Mouse (Mus musculus) left cerebral cortex, adult 2 months (tissue): ENCODE results near the gene Hsd17b6. TPM values are rescaled to one million over a fixed set of nuclear protein-coding genes. Genes with fewer than 3 reads are reported as not detected.
"Not testable (repeated sequence)": the region's sequence is repeated elsewhere in the genome, so short reads cannot be mapped to it uniquely, and the experiment has no call there.

ENCODE experiments used
- DNase-seq, 2 experiments: peaks; one replicate each; pipeline ENCODE4 v3.0.0; 2021 to 2022; ENCODE audit warnings: low spot score in 2 of 2, mixed read lengths in 1 of 2; ENCODE audit errors: extremely low spot score in 1 of 2
- H3K27ac ChIP-seq: fragments of 200-600 bp; 2 replicates; pipeline ENCODE4 v1.8.1; 2022
- H3K4me3 ChIP-seq: fragments of 200-600 bp; 2 replicates; pipeline ENCODE4 v1.8.1; 2022
- CTCF ChIP-seq: fragments of 200-600 bp; IDR thresholded peaks from 2 replicates; pipeline ENCODE4 v1.8.1; 2022; ENCODE audit warnings: antibody characterized with exemption, mild to moderate bottlenecking, moderate library complexity
- intact Hi-C: fragments of 180-260 bp; cut with DNase I; formaldehyde crosslinking; loops from one replicate; pipeline ENCODE4 v1.15.1; 2025
- long read RNA-seq, 2 experiments: library from polyadenylated mRNA; stranded (forward); transcript quantifications; one replicate each; pipeline ENCODE4 v2.0.0; 2021; ENCODE audit warnings: borderline mapping rate in 2 of 2
- total RNA-seq, 2 experiments: library from RNA; stranded (reverse); gene quantifications; 2 replicates each; pipeline ENCODE4 v1.2.3; 2021

The Hsd17b6 gene
- not detected for total RNA-seq
- long read RNA-seq, experiment 1, result 0 reads
- long read RNA-seq, experiment 2, partial matches to known transcripts, result 0 of 1 reads
- long read RNA-seq, experiment 2, other reads (novel, unspliced or antisense), result 1 of 1 reads

GRCm38 (mm10) chr10:128007446-128007845 lies at the start of gene Hsd17b6:
TSS of gene Hsd17b6 (minus strand) at chr10:128007611.
- no peak for TF ChIP-seq CTCF
- DNase-seq, result no peak
- Histone ChIP-seq H3K4me3 (no peak within 1 kb of the TSS), H3K27ac (no peak within 1 kb of the TSS)
- intact Hi-C loops, result loop anchor here (2.0 to 5.0 kb wide), 3 partner anchors 63 to 365 kb away; partner anchors contain the start of gene Stat6

GRCm38 (mm10) chr10:128053001-128053400 lies 45.6 kb upstream of the Hsd17b6 start:
- Histone ChIP-seq H3K27ac (no peak overlapping the region), H3K4me3 (no peak overlapping the region)
- no peak for TF ChIP-seq CTCF
- intact Hi-C loops, result no loop called here
- DNase-seq, result no peak

- H3K4me3 ChIP-seq, H3K27ac ChIP-seq, intact Hi-C loops, DNase-seq: not testable (repeated sequence)
Measured at GRCm38 (mm10) chr10:128052136-128052535, 44.7 kb upstream of the Hsd17b6 start.

- no peak for DNase-seq
- intact Hi-C loops, result no loop called here
- H3K4me3 ChIP-seq, result no peak overlapping the region
- H3K27ac ChIP-seq, result no peak overlapping the region
- no peak for TF ChIP-seq CTCF
Measured at GRCm38 (mm10) chr10:128051589-128051988, 44.2 kb upstream of the Hsd17b6 start.

- no peak for DNase-seq
- TF ChIP-seq CTCF, result no peak
- Histone ChIP-seq H3K27ac (no peak overlapping the region), H3K4me3 (no peak overlapping the region)
- intact Hi-C loops, result no loop called here
Measured at GRCm38 (mm10) chr10:128050355-128050754, 42.9 kb upstream of the Hsd17b6 start.

- intact Hi-C loops, result no loop called here
Measured at GRCm38 (mm10) chr10:128049741-128050140, 42.3 kb upstream of the Hsd17b6 start.

GRCm38 (mm10) chr10:128048157-128048556 lies 40.7 kb upstream of the Hsd17b6 start:
- Histone ChIP-seq H3K27ac (no peak overlapping the region), H3K4me3 (no peak overlapping the region)
- DNase-seq, result no peak
- intact Hi-C loops, result no loop called here
- TF ChIP-seq CTCF, result no peak

More at GRCm38 (mm10) chr10:128049741-128050140, 42.3 kb upstream of the Hsd17b6 start:
- H3K4me3 ChIP-seq, result no peak overlapping the region
- no peak overlapping the region for H3K27ac ChIP-seq
- no peak for DNase-seq
- TF ChIP-seq CTCF, result no peak

DNA sequence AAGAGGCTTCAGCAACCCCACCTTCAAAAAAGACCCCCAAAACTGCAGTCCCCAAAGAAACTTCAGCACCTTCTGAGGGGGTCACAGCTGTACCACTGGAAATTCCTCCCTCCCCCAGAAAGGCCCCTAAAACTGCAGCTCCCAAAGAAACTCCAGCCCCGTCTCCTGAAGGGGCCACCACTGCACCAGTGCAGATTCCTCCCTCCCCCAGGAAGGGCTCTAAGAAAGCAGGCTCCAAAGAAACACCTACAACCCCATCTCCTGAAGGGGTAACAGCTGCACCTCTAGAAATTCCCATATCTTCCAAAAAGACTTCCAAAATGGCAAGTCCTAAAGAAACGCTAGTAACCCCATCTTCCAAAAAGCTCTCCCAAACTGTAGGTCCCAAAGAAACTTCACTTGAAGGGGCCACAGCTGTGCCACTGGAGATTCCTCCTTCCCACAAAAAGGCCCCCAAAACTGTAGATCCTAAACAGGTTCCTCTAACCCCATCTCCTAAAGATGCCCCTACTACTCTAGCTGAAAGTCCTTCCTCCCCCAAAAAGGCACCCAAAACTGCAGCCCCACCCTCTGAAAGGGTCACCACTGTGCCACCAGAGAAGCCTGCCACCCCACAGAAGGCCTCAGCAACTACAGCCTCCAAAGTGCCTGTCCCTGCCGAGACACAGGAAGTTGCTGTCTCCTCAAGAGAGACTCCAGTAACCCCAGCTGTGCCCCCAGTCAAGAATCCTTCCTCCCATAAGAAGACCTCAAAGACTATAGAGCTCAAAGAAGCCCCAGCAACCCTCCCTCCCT lies 35.8 kb upstream of the Hsd17b6 start:
- no peak overlapping the region for H3K4me3 ChIP-seq
- no peak overlapping the region for H3K27ac ChIP-seq
- DNase-seq, result no peak
- intact Hi-C loops, result no loop called here
- no peak for TF ChIP-seq CTCF

DNA sequence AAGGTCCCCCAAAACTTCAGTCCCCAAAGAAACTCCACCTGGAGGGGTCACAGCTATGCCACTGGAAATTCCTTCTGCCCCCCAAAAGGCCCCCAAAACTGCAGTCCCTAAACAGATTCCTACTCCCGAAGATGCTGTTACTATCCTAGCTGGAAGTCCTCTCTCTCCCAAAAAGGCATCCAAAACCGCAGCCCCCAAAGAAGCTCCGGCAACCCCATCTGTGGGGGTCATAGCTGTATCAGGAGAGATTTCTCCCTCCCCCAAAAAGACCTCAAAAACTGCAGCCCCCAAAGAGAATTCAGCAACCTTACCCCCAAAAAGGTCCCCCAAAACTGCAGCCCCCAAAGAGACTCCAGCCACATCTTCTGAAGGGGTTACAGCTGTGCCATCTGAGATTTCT lies 35.1 kb upstream of the Hsd17b6 start:
- H3K27ac ChIP-seq, result no peak overlapping the region
- TF ChIP-seq CTCF, result no peak
- no peak overlapping the region for H3K4me3 ChIP-seq
- DNase-seq, result no peak
- intact Hi-C loops, result no loop called here

GRCm38 (mm10) chr10:128041636-128042035 lies 34.2 kb upstream of the Hsd17b6 start:
- intact Hi-C loops, result no loop called here
- TF ChIP-seq CTCF, result no peak
- no peak for DNase-seq
- Histone ChIP-seq H3K27ac (no peak overlapping the region), H3K4me3 (no peak overlapping the region)

DNA sequence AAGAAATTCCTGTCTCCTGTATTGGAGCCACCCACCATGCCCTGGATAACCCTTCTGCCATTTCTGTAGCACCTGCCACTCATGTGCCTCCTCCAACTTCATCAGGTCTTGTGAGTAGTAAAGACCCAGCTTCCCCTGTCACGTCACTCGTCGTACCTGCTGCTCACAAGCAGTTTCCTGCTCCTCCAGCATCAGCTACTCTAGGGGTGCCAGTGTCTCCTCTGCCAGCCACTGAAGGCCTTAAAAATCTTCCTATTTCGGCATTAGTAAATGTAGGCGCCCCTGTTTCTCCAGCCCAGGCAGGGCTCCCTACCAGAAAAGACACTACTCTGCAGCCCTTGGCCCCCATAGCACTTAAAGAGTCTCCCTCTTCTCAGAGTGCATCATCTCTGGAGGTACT lies 32.9 kb upstream of the Hsd17b6 start:
- DNase-seq, result no peak
- intact Hi-C loops, result no loop called here
- Histone ChIP-seq H3K4me3 (no peak overlapping the region), H3K27ac (no peak overlapping the region)
- no peak for TF ChIP-seq CTCF

DNA sequence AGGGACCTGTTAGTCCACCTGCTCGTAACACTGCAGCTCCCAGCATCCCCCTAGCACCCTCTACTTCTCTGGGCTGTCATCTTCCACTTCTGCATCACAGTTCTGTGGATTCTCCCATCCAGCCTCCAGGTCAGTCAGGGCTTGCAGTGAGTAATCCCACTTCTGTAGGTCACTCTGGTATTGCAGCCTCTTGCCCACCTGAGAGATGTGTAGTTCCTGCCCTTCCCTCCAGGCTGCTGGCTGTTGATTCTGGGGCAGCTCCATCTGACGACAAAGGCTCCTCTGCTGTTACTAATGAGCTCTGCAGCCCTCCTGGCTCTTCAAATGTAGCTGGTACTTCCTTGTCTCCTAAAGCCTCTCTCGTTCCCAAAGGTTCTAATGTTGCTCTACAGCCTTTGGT lies 32.4 kb upstream of the Hsd17b6 start:
- no peak; the same call in 1 of the 2 replicates for TF ChIP-seq CTCF
- intact Hi-C loops, result no loop called here
- H3K27ac ChIP-seq, result no peak overlapping the region

GRCm38 (mm10) chr10:128039167-128039566 lies 31.8 kb upstream of the Hsd17b6 start:
- H3K4me3 ChIP-seq, result no peak overlapping the region
- intact Hi-C loops, result no loop called here
- no peak overlapping the region for H3K27ac ChIP-seq
- DNase-seq, result no peak
- TF ChIP-seq CTCF, result no peak

More for the DNA sequence above, 32.4 kb upstream of the Hsd17b6 start:
- no peak for DNase-seq
- no peak overlapping the region for H3K4me3 ChIP-seq
